Mouse (Mus musculus) lung, postnatal 25 days (tissue): ENCODE results near the gene Ackr2.

ENCODE experiments used
- DNase-seq: peaks from one replicate; pipeline ENCODE4 v3.0.0; 2022; ENCODE audit warnings: low spot score

Ackr2 gene

DNA sequence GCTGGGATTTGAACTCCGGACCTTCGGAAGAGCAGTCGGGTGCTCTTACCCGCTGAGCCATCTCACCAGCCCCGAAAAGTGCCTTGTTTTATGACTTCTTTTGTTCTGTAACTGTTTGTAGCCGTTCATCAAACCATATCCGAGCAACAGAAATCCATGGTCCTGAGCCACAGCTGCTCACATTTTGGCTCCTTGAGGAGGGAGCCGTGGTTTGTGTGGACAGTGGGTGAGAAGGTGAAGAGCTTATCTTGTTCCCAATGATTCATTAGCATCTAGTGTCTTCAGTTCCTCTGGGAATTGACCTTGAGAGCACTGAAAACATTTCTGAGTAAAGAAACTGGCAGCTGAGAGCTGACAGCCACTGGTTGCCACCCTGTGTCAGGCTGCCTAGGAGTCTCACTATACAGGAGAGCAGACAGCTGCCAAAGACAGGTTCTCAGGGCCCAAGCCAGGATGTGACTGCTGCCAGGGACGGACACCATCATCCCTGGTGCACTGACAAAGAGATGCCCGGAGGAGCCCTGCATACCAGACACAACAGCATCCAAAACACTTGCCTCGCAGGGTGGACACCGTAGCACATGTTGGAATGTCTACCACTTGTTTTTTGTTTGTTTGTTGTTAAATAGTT lies 6.0 kb upstream of the Ackr2 start:
- DNase-seq = no peak

DNA sequence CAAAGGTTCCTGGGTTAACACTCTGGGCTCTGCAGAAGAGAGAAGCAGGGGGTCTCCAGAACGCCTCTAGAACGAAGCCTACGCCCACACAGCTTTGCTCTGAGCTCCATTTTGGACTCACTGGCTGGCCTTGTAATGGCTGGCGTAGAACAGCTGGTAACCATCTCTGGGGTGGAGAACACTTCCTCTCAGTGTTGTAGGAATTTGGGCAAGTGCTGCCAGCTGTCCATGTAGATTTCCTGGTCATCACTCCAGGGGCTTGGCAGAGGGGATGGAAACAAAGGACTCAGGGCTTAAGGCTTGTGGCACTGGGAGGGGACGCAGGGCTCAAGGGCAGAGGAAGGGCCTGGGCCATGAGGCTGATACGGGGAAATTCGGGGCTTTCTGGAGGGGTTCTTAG lies 3.7 kb upstream of the Ackr2 start:
- peak; percentile 63 for DNase-seq

DNA sequence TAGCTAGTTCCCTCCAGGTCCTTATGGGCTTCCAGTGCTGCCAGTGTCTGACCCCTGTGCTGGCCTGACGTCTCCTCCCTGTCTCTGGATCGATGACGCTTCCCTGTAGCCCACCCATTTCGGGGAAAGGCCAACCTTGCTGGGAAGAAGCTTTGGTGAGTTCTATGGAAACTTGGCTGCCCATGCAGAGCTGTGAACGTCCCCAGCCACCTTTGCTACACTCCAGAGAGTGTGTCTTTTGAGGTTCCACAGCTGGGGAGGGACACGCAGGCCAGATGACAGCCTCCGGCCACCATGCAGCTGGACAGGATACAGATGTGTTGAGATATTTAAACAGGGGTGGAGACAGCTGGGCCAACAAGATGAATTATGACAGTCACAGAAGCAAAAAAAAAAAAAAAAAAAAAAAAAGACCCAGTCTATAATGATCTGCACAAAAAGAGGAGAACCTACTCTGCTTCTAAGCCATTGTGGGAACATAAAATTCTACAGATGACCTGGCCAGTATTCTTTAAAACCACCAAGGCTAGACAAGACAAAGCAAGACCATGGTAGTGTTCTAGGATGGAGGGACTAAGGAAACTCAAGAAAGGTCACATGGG lies 2.7 kb upstream of the Ackr2 start:
- DNase-seq = peak; percentile 59

DNA sequence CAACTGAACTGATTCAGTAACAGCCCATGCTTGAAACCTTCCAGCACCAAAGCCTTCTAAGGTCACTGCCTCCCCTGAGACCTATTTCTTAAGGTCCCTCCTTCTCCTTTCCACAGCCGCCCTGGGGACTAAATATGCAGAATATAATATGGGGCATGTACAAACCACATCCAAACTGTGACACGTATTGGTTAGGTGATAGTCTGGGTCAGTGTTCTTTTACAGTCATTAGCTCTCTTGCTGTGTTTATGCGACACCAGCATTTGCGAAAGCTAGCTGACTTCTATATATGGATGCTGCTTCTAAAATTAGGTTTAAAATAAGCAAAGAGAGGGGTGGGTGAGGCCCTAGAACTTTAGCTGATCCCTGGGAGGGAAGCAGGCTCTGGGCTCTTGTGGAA lies 1.3 kb upstream of the Ackr2 start:
- DNase-seq = no peak

DNA sequence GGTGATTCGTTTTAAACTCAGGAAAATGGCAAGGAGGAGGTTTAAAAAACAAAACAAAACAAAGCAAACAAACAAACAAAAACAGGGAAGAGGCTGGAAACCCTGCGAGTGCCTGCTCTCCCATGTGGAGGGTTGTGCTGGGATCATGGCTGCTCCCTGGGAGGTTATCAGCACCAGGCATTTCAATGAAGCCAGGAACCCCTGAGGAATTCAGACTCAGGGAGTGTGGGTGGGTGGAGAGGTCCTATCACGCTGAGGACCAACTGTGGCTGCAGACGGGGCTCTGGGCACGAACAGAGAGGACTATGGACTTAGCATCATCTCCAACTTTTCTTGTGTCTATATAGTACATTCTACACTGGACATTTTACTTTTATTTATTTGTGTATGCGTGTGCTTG lies 1.2 kb downstream of the Ackr2 start:
- DNase-seq = no peak

DNA sequence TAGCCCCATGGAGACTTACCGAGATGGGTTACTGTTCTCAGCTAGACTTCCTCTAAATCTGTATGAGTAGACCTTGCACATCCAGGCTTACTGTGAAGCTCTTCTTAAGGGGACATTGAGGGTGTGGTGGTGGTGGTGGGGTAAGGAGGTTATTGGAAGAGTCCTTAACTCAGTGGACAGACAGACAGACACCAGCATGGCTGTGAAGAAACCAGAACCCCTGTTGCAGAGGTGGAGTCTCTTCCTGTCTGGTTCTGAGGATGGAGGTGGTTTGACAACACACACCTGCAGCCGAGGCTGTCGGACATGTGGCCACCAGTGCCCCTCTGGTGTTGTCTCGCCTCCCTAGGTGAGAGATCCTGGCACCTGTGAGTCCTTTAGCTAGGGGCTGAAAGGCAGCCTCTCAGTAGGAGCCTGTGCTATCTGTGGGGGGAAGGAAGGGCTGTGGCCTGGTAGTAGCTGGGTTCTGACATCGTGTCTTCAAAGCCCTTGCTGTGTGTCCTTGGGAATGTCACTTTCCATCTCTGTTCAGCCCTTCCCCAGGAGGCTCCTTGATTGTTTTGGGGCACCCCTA lies 2.2 kb downstream of the Ackr2 start:
- no peak for DNase-seq

DNA sequence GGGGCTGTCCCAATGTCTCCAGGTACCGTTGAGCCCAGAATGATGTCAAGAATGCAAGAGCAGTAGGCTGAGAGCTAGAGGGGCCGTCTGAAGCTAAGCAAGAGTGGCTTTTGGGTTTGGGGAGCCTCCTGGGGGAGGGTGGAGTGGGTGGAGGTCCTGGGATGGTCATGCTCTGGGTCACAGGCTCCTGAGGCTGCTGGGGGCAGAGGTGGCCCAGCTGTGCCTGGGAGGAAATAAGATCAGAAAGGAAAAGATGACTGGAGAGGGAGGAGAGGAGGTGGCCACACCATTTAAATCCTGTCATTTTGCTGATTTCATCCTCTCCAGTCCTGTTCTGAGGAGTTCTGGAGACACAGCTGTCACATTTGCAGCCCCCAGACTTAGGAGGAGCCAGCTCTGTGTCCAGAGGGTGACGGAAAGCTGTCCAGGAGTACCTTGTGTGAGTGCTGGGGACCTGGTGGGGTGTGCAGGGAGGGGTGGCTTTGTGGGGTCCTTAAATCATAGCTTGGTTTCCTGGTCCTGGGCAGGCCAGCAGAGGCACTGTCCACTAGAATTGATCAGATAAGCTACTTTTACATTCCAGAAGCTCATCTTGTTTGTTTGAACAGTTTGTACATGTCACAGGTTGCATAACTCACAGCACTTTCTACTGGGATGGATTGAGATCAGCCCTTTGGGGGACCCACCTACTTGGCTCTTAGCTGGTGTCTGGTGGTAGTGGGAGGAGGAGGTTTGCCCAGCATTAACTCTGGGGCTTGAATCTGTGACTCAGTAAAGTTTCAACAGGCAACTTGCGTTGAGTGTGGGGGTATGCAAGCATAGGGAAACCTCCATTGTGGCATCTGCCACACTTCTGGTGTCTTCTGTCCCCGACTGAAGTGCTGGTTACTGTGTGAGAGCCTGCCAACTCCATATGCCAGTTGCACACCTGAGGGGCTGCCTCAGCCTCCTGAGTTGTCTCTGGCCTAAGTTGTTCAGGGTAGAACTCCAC lies 3.9 kb downstream of the Ackr2 start:
- no peak for DNase-seq

DNA sequence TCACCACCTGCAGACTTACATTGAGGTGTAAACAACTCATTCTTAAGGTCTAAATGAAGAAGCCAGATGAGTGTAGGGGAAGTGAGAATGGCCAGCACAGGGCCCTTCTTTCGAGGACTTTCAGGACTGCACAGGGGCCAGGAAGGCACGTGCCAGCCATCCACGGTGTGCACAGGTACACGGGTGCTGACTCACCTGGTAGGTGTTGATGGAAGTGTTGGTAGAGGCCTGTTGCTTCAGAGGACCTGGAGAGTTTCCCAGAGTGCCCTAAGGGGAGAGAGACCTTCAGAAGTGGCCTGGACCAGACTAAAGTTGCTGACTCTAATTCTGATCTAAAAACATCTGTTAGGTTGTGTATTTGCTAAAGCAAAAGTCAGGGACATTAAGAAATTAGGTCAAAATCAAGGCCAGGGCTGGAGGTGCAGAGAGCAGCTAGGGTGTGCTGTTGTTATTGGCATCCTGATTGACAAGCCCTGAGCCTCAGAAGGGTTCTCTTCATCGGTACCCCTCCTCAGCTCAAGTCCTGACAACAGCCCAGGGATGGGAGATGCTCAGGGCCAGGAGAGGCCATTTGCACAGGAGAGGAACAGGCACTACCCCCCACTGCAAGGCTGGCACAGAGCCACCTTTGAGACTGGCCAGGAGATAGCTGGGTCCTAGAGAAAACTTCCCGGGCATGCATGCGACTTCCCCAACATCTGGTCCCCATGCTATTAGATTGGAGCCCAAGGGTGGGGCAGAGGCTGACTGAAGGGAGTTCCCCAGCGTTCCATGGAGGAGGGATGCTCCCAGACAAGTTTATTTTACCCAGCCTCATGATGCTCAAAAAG lies 5.5 kb downstream of the Ackr2 start:
- DNase-seq = no peak

DNA sequence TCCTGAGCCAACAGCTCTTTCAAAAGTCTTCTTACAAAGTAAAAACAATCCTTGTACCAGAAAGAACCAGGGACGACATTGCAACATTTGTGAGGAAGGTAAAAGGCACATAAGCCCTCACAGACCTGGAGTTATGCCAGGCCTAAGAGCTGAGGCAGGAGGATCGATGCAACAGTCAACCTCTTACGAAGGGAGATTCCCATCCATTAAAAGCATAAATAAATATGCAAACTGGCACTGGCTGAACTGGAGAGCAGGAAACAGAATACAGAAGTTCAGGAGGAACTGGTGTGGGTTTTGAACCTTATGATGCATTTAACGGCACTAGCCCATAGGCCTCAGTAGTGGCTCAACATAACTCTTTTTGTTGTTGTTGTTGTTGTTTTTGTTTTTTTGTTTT lies 6.2 kb downstream of the Ackr2 start:
- DNase-seq = no peak

DNA sequence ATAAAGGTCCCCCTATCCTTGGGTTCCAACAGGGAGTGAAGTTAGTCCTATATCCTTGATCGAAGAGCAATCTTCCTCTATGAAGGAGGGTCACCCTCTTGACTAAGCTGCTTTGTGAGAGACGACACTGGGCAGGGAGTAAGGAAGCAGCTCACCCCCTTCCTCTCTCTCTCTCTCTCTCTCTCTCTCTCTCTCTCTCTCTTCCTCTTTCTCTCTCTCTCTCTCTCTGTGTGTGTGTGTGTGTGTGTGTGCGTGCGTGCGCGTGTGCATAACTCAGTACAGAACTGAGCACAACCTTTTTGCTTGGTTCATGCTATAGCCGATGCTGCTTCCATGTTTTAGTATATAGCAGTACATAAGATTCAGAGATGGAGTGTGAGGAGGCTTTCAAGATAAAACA lies 6.8 kb downstream of the Ackr2 start:
- DNase-seq = no peak

DNA sequence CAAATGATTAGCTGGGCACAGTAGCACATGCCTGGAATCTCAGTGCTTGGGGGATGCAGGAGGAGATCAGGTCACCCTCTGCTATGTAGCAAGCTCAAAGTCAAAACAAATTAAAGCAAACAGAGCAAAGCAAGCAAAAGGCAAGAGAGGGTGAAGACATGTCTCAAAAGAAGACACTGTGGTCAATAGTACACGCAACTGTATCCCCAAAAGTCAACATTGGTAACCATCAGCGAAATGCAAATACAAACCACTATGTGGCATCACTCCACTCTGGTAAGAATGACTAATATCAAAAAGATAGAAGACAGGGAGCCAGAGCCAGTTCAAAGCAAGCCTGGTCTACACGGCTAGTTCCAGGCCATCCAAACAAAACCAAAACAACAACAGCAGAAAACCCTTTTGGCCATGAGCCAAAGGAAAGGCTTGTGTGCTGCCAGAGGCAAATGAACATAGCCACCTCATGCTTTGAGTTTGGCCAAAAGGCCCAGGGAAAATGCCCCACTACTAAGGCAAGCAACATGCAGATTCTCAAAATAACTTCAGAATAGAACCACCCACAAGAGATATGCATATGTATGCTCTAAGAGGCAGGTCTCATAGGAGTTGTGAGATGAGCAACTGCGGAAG lies 7.5 kb downstream of the Ackr2 start:
- DNase-seq = no peak

DNA sequence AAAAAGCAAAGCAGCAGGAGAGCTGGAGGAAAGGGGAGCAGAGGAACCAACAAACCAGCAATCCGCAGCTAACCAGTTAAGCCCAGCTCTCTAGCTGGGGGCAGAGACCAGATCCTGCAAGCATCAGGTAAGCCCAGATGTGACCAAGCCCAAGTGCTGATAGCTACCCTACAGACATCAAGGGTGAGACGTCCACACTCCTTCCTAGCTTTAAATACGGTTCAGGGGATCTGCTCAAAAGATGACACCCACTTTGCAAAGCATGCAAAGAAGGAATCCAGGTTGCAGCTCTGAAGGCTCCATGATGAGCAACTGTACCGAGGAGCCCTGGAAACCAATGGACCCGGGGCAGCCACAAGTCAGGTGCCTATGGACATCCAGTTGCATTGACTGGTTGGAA lies 8.3 kb downstream of the Ackr2 start:
- DNase-seq = no peak

DNA sequence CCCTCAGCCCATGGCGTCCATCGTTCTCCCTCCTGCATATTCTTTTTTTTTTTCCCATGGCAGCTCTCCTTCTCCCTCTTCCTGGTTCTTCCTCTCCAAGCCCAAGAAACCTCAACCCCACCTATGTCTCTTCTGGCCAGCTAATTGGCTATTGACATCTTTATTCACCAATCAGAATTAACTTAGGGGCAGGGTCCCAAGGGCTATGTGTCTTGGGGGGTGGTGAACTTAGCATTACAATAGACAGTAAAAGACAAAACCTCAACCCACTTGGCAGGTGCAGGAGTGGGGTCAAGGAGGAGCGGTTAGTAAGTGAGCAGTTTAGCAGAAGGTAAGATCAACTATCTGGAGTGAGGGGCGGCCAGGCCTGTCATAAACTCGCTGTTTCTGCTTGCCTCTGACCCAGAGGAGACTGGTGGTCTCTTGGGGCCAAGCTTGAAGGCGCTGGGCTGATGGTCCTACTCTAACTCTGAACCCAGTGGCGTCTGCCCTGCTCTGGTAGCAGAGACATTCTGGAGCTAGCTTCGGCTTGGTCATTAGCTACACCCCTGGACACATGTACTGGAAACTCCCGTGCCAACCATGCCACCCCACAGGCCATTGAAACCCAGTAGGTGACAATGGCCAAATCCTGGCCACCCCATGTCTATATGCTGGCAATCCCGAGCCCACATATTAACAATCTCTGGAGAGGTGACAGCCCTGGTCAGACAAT lies 9.4 kb downstream of the Ackr2 start:
- no peak for DNase-seq

DNA sequence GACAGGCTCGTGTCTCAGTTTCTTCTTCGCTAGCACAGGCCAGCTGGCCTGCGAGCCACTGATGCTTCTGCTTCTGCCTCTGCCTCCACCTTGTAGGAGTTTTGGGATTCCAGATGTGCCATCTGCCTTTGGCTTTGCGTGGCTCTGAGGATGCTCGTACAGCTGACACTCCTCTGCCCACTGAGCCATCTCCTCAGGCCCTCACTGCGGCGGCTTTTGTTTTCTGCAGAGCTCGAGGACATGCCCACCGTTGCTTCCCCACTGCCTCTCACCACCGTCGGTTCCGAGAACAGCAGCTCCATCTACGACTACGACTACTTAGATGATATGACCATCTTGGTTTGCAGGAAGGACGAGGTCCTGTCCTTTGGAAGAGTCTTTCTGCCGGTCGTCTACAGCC lies 10.2 kb downstream of the Ackr2 start:
- DNase-seq = no peak

DNA sequence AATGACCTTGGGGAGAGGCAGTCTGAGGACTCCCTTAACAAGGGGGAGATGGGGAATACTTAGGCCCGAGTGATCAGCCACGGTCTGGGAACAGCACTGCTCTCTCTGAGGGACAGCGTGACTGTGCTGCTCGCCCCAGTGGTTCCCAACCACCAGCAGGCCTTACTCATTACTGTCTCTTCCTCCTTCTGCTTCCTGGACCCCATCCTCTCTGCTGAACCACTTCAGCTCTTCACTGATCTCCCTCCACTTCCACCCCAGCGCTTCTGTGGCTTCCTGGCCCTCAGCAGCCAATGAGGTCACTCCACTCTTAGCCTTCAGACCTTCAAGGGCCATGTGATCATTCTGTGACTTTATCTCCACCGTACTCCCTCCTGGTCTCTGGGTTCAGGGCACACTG lies 11.5 kb downstream of the Ackr2 start:
- DNase-seq = no peak

DNA sequence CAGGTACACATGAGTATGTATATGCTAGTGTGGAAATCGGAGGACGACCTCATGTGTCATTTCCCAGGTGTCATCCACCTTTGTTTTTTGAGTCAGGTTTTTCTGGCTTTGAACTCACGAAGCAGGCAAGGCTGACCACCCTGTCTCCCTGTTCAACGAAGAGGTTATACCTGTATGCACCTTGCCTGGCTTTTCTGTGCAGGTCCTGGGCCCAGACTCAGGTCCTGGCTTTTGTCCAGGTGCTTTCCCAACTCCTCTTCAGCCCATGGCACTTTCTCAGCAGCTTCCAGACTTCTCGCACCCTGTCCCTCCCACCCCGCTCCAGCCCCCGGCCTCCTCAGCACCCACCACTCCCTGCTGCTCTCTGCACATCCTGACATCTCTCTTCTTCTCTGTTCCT lies 13.0 kb downstream of the Ackr2 start:
- no peak for DNase-seq

DNA sequence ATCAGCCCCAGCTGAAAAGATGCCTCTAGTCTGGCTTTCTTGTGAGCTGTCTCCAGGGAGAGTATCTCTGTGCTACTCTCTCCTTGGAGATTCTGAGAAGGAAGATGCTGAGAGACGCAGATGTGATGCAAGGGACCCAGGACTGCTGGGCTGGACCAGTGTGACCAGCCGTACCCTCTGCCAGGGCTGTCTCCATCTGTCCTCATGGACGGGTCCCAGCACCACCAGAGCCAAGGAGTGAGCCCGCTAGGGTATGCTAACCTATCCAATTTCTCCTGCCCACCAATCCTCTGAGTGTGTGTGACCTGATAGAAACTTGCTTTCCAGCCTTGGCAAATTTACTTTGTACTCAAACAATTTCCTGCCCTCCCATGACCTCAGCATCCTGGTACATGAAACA lies 14.6 kb downstream of the Ackr2 start:
- DNase-seq = no peak

DNA sequence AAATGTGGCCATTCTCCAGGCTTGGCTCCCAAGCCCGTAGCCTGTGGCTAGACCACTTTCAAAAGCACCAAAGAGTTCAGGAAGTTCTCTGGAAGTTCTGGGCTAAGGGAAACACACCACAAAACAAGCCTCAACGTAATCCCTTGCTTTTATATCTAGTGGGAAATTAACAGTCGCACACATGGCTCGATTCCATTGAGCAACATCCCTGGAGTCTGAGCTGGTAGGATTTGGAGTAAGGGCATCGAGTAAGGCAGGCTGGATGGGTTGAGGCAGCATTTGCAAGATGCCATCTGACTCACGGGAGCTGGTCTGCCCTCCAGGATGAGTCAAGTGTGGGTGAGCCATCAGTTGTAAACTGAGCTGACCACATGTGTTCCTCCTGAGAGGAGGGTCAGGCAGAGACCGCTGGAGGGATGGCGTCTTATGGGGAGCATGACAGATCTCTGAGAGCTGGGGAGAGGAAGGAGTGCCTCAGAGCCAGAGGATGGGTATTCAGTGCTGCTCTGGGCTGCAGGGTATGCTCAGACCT lies 16.1 kb downstream of the Ackr2 start:
- no peak for DNase-seq

DNA sequence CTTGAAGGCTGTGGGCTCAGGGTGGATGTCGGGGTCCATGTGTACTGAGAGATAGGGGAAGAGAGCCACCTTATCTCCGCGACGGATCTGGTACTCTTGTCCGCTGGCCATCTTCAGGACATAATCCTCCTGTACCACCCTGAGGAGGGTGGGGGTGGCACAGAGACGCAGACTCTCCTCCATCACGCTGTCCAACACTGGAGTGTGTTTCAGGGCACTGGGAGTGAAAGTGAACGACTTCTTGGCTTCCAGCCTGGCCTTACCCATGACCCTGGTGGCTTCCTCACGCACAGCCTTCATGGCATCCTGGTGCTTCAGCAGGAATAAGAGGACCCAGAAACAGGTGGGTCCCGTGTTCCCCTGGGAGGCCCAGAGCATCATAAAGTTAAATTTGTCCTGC lies 16.9 kb downstream of the Ackr2 start:
- DNase-seq = no peak

DNA sequence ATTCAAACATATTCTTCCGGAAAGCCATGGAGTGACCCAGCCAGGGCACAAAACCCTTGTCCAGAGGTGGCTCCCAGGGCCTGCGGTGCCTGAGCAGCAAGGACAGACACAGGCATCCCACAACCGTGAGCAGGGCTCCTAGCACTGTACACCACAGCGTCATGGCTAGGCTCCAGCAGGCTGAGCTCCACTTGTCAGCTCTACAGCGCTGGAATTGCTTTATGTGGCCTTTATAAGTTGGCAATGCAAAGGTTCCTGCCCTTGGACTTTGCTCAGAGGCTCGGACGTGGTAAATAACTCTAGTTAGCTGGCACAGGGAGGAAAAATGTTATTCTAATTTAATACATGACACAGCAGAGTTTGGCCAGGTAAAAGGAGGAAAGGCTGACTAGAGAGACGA lies 17.9 kb downstream of the Ackr2 start, which contains the start of gene Cyp8b1:
Gene Cyp8b1 (minus strand): TSS at position 204 of the 400 bp plus-strand sequence.
- DNase-seq = no peak
